ENCODE assay signal across 8 mouse cellular contexts in genomic region chr10:80604001-80604509, GRCm38 (mm10). TPM values are rescaled to one million over a fixed set of nuclear protein-coding genes. Genes with fewer than 3 reads are reported as not detected.
DNase-seq lines count a peak whose midpoint lies in the region; ATAC-seq and TF ChIP-seq lines count a peak whose summit lies in the region.

No protein-coding gene starts in this region.

- peak in 1 of 2 experiments; percentile 31 for DNase-seq in cerebellum, adult 2 months
- DNase-seq in thymus, postnatal 14 days = peak; percentile 54
- DNase-seq in thymus, adult 18-20 months = no peak
- no peak for DNase-seq in limb, embryonic 14.5 days (ENCODE audit: low spot score)
- DNase-seq in spleen, postnatal 14 days (ENCODE audit: low spot score in 2 of 2) = peak; percentile 45 to 68
- no peak for DNase-seq in left cerebral cortex, postnatal 25 days (ENCODE audit: low spot score in 2 of 2)
- DNase-seq in kidney, postnatal 36 days = no peak

- 75% methylated on average over 7 of the region's 7 CpGs for WGBS in cerebellum, adult 2 months
- 95% methylated on average over 6 of the region's 7 CpGs for WGBS in limb, embryonic 14.5 days

- intact Hi-C loops in left cerebral cortex, postnatal 25 days (cut with DNase I) = no loop called here

- no peaks in the 10 kb centered on the region for H3K9me3 ChIP-seq in limb, embryonic 14.5 days (ENCODE audit: control insufficient read depth, low read length)

- TF ChIP-seq POLR2A in cerebellum, adult 2 months (IDR thresholded peaks at IDR 0.05; ENCODE audit: borderline replicate concordance, insufficient read depth, low read length) = no peak
- TF ChIP-seq POLR2A in limb, embryonic 14.5 days (IDR thresholded peaks at IDR 0.05; ENCODE audit: borderline replicate concordance, extremely low read depth, insufficient read depth, insufficient read length) = no peak

- H3K4me1 ChIP-seq in cerebellum, adult 2 months (ENCODE audit: control insufficient read depth, insufficient read depth, low read length) = peaks cover 34% of the 10 kb centered on the region
- H3K4me1 ChIP-seq in limb, embryonic 14.5 days (ENCODE audit: control insufficient read depth, insufficient read depth, low read length) = peaks cover 11% of the 10 kb centered on the region

- no peak overlapping the region for H3K4me3 ChIP-seq in cerebellum, adult 2 months (replicated peaks; ENCODE audit: insufficient read depth, low read depth, low read length)
- H3K4me3 ChIP-seq in limb, embryonic 14.5 days (replicated peaks; ENCODE audit: low read length) = peak overlapping the region; percentile 65; the same call in 1 of the 2 replicates

- peak overlapping the region; percentile 51; the same call in 1 of the 2 replicates for H3K27ac ChIP-seq in cerebellum, adult 2 months (ENCODE audit: insufficient read depth, low read length)
- no peak overlapping the region for H3K27ac ChIP-seq in limb, embryonic 14.5 days (replicated peaks; ENCODE audit: low read depth, low read length)

- ATAC-seq in cerebellum, adult (ENCODE audit: insufficient number of reproducible peaks, low FRiP score, low TSS enrichment) = no peak
- ATAC-seq in limb, embryonic 14.5 days (ENCODE audit: low FRiP score, low read depth) = no peak

- TF ChIP-seq CTCF in cerebellum, adult 2 months (IDR thresholded peaks at IDR 0.05; ENCODE audit: borderline replicate concordance, insufficient read depth, low read depth, low read length) = no peak

- no peaks in the 10 kb centered on the region for H3K27me3 ChIP-seq in cerebellum, adult 2 months (ENCODE audit: control insufficient read depth, insufficient read depth, low read length)
- H3K27me3 ChIP-seq in limb, embryonic 14.5 days (ENCODE audit: control insufficient read depth, insufficient read depth, low read length) = no peaks in the 10 kb centered on the region

- peaks cover 32% of the 10 kb centered on the region for H3K36me3 ChIP-seq in limb, embryonic 14.5 days (ENCODE audit: control insufficient read depth, insufficient read depth, low read length)

- H3K4me2 ChIP-seq in limb, embryonic 14.5 days (replicated peaks; ENCODE audit: low read depth, low read length, severe bottlenecking) = peak overlapping the region; percentile 87

- H3K9ac ChIP-seq in limb, embryonic 14.5 days (ENCODE audit: low read depth, low read length, severe bottlenecking) = peak overlapping the region; percentile 59; the same call in 1 of the 2 replicates

RNA-seq across cellular contexts. Expression of gene Adat3, which starts 1.4 kb away (rescaled TPM):
- 7.0 and 7.5 TPM in 2 replicates for polyA plus RNA-seq in cerebellum, adult 2 months (2012; rRNA removed)
- 16.8 and 29.2 TPM in 2 replicates for polyA plus RNA-seq in limb, embryonic 14.5 days (2012; rRNA removed)
- 5.6 and 6.4 TPM in 2 replicates for polyA plus RNA-seq in limb, embryonic 14.5 days (2014; fragmentation: Nextera tagmentation; extraction: Ambion mirVana)
- 1 to 10 TPM; 3.6 to 4.5 TPM for total RNA-seq in left cerebral cortex, postnatal 25 days (2021)

RNA-seq across cellular contexts. Expression of gene Scamp4, which starts 1.4 kb away (rescaled TPM):
- polyA plus RNA-seq in cerebellum, adult 2 months (2012; rRNA removed) = 57.9 and 62.0 TPM in 2 replicates
- 83.1 and 107 TPM in 2 replicates for polyA plus RNA-seq in limb, embryonic 14.5 days (2012; rRNA removed)
- 91.4 and 104 TPM in 2 replicates for polyA plus RNA-seq in limb, embryonic 14.5 days (2014; fragmentation: Nextera tagmentation; extraction: Ambion mirVana)
- total RNA-seq in left cerebral cortex, postnatal 25 days (2021) = 10 to 100 TPM; 40.8 to 42.2 TPM

RNA-seq across cellular contexts. Expression of gene Gm49322, which starts 1.8 kb away (rescaled TPM):
- 3.5 and 4.2 TPM in 2 replicates for polyA plus RNA-seq in cerebellum, adult 2 months (2012; rRNA removed)
- 5.6 and 6.2 TPM in 2 replicates for polyA plus RNA-seq in limb, embryonic 14.5 days (2012; rRNA removed)
- 2.2 and 2.8 TPM in 2 replicates for polyA plus RNA-seq in limb, embryonic 14.5 days (2014; fragmentation: Nextera tagmentation; extraction: Ambion mirVana)
- total RNA-seq in left cerebral cortex, postnatal 25 days (2021) = 1 to 10 TPM; 2.8 to 2.9 TPM

RNA-seq across cellular contexts. Expression of gene Abhd17a, which starts 13.9 kb away (rescaled TPM):
- 230 and 232 TPM in 2 replicates for polyA plus RNA-seq in cerebellum, adult 2 months (2012; rRNA removed)
- 116 and 173 TPM in 2 replicates for polyA plus RNA-seq in limb, embryonic 14.5 days (2012; rRNA removed)
- 129 and 132 TPM in 2 replicates for polyA plus RNA-seq in limb, embryonic 14.5 days (2014; fragmentation: Nextera tagmentation; extraction: Ambion mirVana)
- total RNA-seq in left cerebral cortex, postnatal 25 days (2021) = 100 to 1,000 TPM; 206 to 216 TPM

RNA-seq across cellular contexts. Expression of gene Csnk1g2, which starts 18.6 kb away (rescaled TPM):
- polyA plus RNA-seq in cerebellum, adult 2 months (2012; rRNA removed) = 208 and 218 TPM in 2 replicates
- 253 and 298 TPM in 2 replicates for polyA plus RNA-seq in limb, embryonic 14.5 days (2012; rRNA removed)
- 110 and 125 TPM in 2 replicates for polyA plus RNA-seq in limb, embryonic 14.5 days (2014; fragmentation: Nextera tagmentation; extraction: Ambion mirVana)
- 100 to 1,000 TPM; 222 to 247 TPM for total RNA-seq in left cerebral cortex, postnatal 25 days (2021)

Comparison
In these comparisons a context has a peak if more than half of its experiments do, and no peak if none do; other contexts are left out.
1. DNase-seq: peak in thymus, postnatal 14 days (single experiment) and spleen, postnatal 14 days (2 of 2); none in thymus, adult 18-20 months (0 of 2), limb, embryonic 14.5 days (single experiment), left cerebral cortex, postnatal 25 days (0 of 2) and kidney, postnatal 36 days (0 of 2).